Mouse (Mus musculus): ENCODE measurements around the gene Gm36028. TPM values are rescaled to one million over a fixed set of nuclear protein-coding genes. Genes with fewer than 3 reads are reported as not detected.

Gene Gm36028
- polyA plus RNA-seq, 1 experiment from 2014 or later: 0.26 TPM

GRCm38 (mm10) chr16:37823949-37824348 is 37.0 kb downstream of the Gm36028 start:
- Histone ChIP-seq H3K4me2 (replicated peaks) (no peak overlapping the region), H3K4me1 (no peaks in the 10 kb centered on the region), H3K9me3 (replicated peaks) (no peaks in the 10 kb centered on the region), H3K4me3 (no peak overlapping the region), H3K27ac (no peak overlapping the region), H3K36me3 (peaks cover 66% of the 10 kb centered on the region), H3K9ac (no peak overlapping the region), H3K27me3 (no peaks in the 10 kb centered on the region)
- no peak for ATAC-seq (ENCODE audit: low FRiP score)
- WGBS: 91% methylated on average over 5 of the region's 5 CpGs

GRCm38 (mm10) chr16:37817986-37818385 is 43.0 kb downstream of the Gm36028 start:
- H3K27me3 ChIP-seq: no peaks in the 10 kb centered on the region
- ATAC-seq (ENCODE audit: low FRiP score): no peak
- no peaks in the 10 kb centered on the region for H3K9me3 ChIP-seq (replicated peaks)
- no peak overlapping the region for H3K4me3 ChIP-seq
- WGBS: 93% methylated on average over 4 of the region's 4 CpGs
- no peak overlapping the region for H3K9ac ChIP-seq
- no peak overlapping the region for H3K4me2 ChIP-seq (replicated peaks)
- peaks cover 16% of the 10 kb centered on the region for H3K4me1 ChIP-seq
- no peak overlapping the region for H3K27ac ChIP-seq
- H3K36me3 ChIP-seq: peaks cover 35% of the 10 kb centered on the region

DNA sequence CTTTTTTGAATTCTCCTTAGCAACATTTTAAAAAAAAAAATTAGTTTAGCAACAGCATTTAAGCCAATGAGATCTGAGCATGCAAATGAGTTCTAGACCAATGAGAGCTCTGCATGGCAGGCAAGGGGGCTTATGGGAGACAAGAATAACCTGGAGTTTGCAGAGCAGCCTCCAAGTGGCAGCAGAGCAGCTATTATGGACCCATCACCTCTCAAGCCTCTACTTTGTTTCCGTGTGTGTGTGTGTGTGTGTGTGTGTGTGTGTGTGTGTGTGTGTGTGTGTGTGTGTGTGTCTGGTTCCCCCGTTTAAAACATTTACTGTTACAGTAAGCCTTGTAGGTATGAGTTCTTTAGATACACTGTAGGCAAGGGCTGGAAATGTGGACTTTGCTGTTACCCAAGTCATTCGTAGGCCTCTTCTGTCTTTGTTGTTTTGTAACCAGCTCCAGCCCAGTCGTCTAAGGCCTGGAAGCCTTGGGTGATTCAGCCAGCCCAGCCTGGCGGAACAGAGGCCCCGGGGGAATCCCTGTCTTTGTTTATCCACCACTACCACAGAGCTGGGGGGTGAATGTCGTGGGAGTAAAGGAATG is 46.5 kb downstream of the Gm36028 start:
- peaks cover 27% of the 10 kb centered on the region for H3K4me1 ChIP-seq
- WGBS: 23% methylated on average over 7 of the region's 7 CpGs
- no peaks in the 10 kb centered on the region for H3K9me3 ChIP-seq (replicated peaks)
- no peaks in the 10 kb centered on the region for H3K27me3 ChIP-seq
- peak overlapping the region; percentile 78 for H3K27ac ChIP-seq
- H3K36me3 ChIP-seq: peaks cover 22% of the 10 kb centered on the region
- H3K4me2 ChIP-seq (replicated peaks): peak overlapping the region; percentile 36
- no peak overlapping the region; the same call in 1 of the 2 replicates for H3K9ac ChIP-seq
- ATAC-seq (ENCODE audit: low FRiP score): peak; percentile 93
- no peak overlapping the region for H3K4me3 ChIP-seq

DNA sequence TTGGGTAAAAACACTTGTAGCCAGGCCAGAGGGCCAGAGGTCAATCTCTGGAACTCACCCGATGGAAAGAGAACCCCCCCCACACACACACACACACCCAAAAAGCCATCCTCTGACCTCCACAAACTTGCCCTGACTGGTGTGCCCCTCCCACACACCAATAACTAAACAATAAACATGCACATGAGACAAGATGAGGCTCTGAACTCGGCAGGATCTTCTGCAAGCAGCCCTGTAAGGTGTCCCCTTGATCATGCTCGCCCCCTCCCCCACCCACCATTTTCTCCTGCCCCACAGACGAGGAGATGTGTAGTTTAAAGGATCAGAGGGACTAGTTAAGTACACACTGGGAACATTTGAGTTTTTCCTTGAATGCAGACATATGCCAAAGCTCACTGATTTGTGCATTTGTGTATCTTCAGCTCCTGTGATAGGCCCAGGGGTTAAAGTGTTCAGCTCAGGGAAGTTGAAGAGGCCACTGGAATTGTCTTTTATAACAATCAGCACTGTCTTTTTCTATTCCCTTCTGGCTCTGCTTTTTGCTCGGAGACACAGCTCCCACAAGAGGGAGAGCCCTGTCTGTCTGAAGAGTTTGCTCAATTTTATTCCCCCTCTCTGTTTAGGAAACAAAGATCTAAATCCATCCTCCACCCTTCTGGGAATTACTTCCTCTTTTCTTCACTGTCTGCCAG is 47.1 kb downstream of the Gm36028 start:
- Histone ChIP-seq H3K4me2 (replicated peaks) (peak overlapping the region; percentile 36), H3K4me3 (no peak overlapping the region), H3K9me3 (replicated peaks) (no peaks in the 10 kb centered on the region), H3K9ac (no peak overlapping the region), H3K36me3 (peaks cover 20% of the 10 kb centered on the region), H3K27me3 (no peaks in the 10 kb centered on the region), H3K27ac (peak overlapping the region; percentile 36), H3K4me1 (peaks cover 34% of the 10 kb centered on the region)
- peak; percentile 33 for ATAC-seq (ENCODE audit: low FRiP score)
- 32% methylated on average over 5 of the region's 5 CpGs for WGBS

DNA sequence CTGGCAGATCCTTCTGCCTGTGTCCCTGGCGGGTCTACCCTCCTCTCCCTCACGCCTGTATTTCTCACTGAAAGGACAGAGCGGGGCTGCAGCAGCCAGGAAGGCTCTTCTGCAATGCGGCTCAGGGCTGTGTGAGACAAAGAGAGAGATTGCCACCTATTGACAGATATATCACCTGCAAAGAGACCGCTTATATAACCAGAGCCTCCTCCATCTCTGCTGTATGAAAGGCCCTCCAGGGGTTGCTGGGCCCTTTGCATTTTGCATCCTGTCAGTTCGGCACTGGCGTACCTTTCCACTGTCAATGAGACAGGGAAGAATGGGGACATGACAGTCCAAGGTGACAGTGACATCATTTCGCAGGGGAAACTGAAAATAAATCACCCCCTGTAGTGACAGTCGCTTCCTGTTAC is 48.5 kb downstream of the Gm36028 start:
- peak overlapping the region; percentile 52 for H3K27ac ChIP-seq
- no peak overlapping the region for H3K4me2 ChIP-seq (replicated peaks)
- H3K9ac ChIP-seq: 0 out of 2 replicates have a peak overlapping the region, but pooled peaks have one; percentile 27
- no peaks in the 10 kb centered on the region for H3K27me3 ChIP-seq
- 54% methylated on average over 9 of the region's 9 CpGs for WGBS
- H3K36me3 ChIP-seq: peaks cover 11% of the 10 kb centered on the region; the same call in 1 of the 2 replicates
- H3K9me3 ChIP-seq (replicated peaks): no peaks in the 10 kb centered on the region
- ATAC-seq (ENCODE audit: low FRiP score): peak; percentile 64; the same call in 1 of the 2 replicates
- no peak overlapping the region for H3K4me3 ChIP-seq
- H3K4me1 ChIP-seq: peaks cover 34% of the 10 kb centered on the region

- WGBS: 87% methylated on average over 8 of the region's 8 CpGs
- Histone ChIP-seq H3K27me3 (no peaks in the 10 kb centered on the region), H3K9ac (0 out of 2 replicates have a peak overlapping the region, but pooled peaks have one; percentile 27), H3K4me1 (peaks cover 34% of the 10 kb centered on the region), H3K36me3 (peaks cover 13% of the 10 kb centered on the region; the same call in 1 of the 2 replicates), H3K27ac (peak overlapping the region; percentile 52), H3K4me3 (no peak overlapping the region), H3K4me2 (replicated peaks) (no peak overlapping the region), H3K9me3 (replicated peaks) (no peaks in the 10 kb centered on the region)
- ATAC-seq (ENCODE audit: low FRiP score): no peak
Observed at GRCm38 (mm10) chr16:37811874-37812273, 49.1 kb downstream of the Gm36028 start.

GRCm38 (mm10) chr16:37809623-37809992 is 51.3 kb downstream of the Gm36028 start:
- Histone ChIP-seq H3K36me3 (peaks cover 14% of the 10 kb centered on the region), H3K9me3 (replicated peaks) (peaks cover 7% of the 10 kb centered on the region), H3K27ac (peak overlapping the region; percentile 19; the same call in 1 of the 2 replicates), H3K27me3 (no peaks in the 10 kb centered on the region), H3K4me3 (no peak overlapping the region), H3K4me1 (peaks cover 29% of the 10 kb centered on the region), H3K9ac (no peak overlapping the region), H3K4me2 (replicated peaks) (no peak overlapping the region)
- WGBS: 80% methylated on average over 6 of the region's 6 CpGs
- no peak for ATAC-seq (ENCODE audit: low FRiP score)

DNA sequence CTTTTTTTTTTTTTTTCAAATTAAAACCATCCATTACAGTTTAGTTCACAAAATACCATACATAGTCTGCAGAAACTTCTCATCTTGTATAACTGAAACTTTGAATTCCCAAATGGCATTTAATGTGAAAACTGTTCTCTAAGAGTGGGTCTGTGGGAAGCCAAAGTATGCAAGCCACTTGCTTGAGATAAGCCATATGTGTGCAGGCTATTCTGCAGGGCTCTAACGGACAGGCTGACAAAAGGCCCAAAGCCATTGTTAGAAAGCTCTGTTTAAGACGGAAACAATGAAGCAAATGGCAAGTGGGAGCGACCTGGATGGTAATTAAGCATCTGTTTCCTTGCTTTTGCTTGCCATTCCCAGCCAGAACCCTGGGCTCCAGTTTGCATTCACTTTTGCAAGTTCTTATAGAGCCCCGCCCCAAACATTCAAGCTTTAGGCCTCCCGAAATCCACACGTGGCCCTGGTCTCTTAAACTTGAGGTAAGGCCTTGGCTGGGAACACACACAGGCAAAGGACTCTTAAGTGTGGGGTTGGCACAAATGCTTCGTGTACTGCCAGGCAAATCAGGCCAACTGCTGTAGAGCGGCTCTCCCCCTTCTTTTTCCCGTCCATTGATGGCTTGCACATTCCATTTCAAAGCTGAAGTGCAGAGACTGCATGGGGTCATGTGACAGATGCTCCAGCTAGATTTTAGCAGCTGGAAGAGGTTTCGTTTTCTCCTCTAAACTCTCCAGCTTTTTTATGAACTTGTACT is 51.9 kb downstream of the Gm36028 start:
- H3K36me3 ChIP-seq: peaks cover 20% of the 10 kb centered on the region
- H3K27me3 ChIP-seq: no peaks in the 10 kb centered on the region
- peaks cover 7% of the 10 kb centered on the region for H3K9me3 ChIP-seq (replicated peaks)
- H3K4me1 ChIP-seq: peaks cover 28% of the 10 kb centered on the region
- WGBS: 32% methylated on average over 10 of the region's 10 CpGs
- H3K4me2 ChIP-seq (replicated peaks): no peak overlapping the region
- H3K27ac ChIP-seq: peak overlapping the region; percentile 19; the same call in 1 of the 2 replicates
- no peak for ATAC-seq (ENCODE audit: low FRiP score)
- H3K9ac ChIP-seq: no peak overlapping the region
- H3K4me3 ChIP-seq: no peak overlapping the region

DNA sequence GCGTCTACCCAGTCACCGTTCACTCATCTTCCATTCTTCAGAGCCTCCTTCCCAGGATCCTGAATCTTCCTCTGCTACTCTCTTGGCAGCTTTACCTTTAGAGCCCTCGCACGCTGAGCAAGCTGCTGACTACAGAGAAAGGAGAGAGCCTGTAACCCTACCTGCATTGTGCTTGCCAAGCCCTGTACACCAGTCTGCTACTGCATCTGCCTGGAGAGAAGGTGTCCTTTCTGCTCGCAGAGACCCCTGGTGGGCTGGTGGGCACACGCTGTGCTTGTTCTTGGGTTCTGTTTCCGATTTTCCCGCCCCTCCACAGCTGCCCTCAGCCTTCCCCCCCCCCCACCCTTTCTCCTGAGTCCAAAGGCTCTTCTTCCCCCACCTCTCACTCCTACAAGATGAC is 53.7 kb downstream of the Gm36028 start:
- Histone ChIP-seq H3K27ac (no peak overlapping the region), H3K9me3 (replicated peaks) (peaks cover 7% of the 10 kb centered on the region), H3K4me2 (replicated peaks) (no peak overlapping the region), H3K36me3 (peaks cover 29% of the 10 kb centered on the region), H3K27me3 (no peaks in the 10 kb centered on the region), H3K9ac (no peak overlapping the region), H3K4me1 (peaks cover 20% of the 10 kb centered on the region), H3K4me3 (no peak overlapping the region)
- 70% methylated on average over 6 of the region's 8 CpGs for WGBS
- ATAC-seq (ENCODE audit: low FRiP score): no peak

- whole genome bisulfite sequencing: 78% methylated on average over 3 of the region's 3 CpGs
- ATAC-seq (ENCODE audit: low FRiP score): no peak
- no peaks in the 10 kb centered on the region for H3K27me3 ChIP-seq
- peaks cover 7% of the 10 kb centered on the region for H3K9me3 ChIP-seq (replicated peaks)
- H3K4me1 ChIP-seq: peaks cover 20% of the 10 kb centered on the region
- H3K4me3 ChIP-seq: no peak overlapping the region
- H3K27ac ChIP-seq: no peak overlapping the region
- no peak overlapping the region for H3K4me2 ChIP-seq (replicated peaks)
- H3K9ac ChIP-seq: no peak overlapping the region
- peaks cover 28% of the 10 kb centered on the region for H3K36me3 ChIP-seq
Observed at GRCm38 (mm10) chr16:37805746-37806495, 55.0 kb downstream of the Gm36028 start.

DNA sequence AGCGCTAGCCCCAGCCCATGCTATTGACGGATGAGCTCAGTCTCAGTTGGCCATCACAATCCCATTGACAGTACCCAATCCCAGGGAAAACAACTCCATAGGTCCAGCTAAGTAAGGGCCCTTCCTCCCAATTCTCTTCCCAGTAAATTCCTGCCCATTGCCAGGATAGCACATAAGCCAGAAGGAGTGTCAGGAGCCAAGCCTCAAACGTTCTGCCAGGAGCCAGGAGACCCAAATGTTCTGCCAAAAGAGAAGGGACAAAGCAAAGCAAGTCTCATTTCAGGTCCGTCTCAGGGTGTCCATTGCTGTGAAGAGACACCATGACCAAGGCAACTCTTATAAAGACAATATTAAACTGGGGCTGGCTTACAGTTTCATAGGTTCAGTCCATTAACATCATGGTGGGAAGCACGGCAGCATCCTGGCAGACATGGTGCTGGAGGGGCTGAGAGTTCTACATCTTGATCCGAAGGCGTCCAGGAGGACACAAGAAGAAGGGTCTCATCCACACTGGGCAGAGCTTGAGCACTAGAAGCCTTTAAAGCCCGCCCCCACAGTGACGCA is 57.5 kb downstream of the Gm36028 start:
- no peak for ATAC-seq (ENCODE audit: low FRiP score)
- WGBS: 94% methylated on average over 9 of the region's 9 CpGs
- H3K4me1 ChIP-seq: peaks cover 11% of the 10 kb centered on the region
- no peak overlapping the region for H3K4me2 ChIP-seq (replicated peaks)
- H3K27ac ChIP-seq: no peak overlapping the region
- no peak overlapping the region for H3K9ac ChIP-seq
- peaks cover 32% of the 10 kb centered on the region for H3K36me3 ChIP-seq
- H3K4me3 ChIP-seq: no peak overlapping the region
- peaks cover 7% of the 10 kb centered on the region for H3K9me3 ChIP-seq (replicated peaks)
- H3K27me3 ChIP-seq: no peaks in the 10 kb centered on the region

All from hindbrain, embryonic 12.5 days (tissue).